Mouse (Mus musculus) kidney, embryonic 16.5 days (tissue): Measurements from ENCODE around the gene Cyth1. TPM values are rescaled to one million over a fixed set of nuclear protein-coding genes. Genes with fewer than 3 reads are reported as not detected.

Experiments
- ATAC-seq: fragments of 200-750 bp; cut with Nextera tagmentation; 2 replicates; pipeline ENCODE4 v1.8.0; 2017; ENCODE audit warnings: moderate TSS enrichment; ENCODE audit not compliant: low FRiP score, low TSS enrichment
- H3K27ac ChIP-seq: fragments of 300-500 bp; sonication (generic); 2 replicates; pipeline ENCODE4 v1.5.1; 2014; ENCODE audit warnings: low read length
- H3K27me3 ChIP-seq: fragments of 300-500 bp; sonication (generic); 2 replicates; pipeline ENCODE4 v1.6.1; 2014; ENCODE audit warnings: low read length, control low read depth, mixed read lengths; ENCODE audit not compliant: insufficient read depth
- H3K36me3 ChIP-seq: fragments of 300-500 bp; sonication (generic); 2 replicates; pipeline ENCODE4 v1.6.1; 2014; ENCODE audit warnings: low read length, control low read depth, mixed read lengths; ENCODE audit not compliant: insufficient read depth
- H3K4me1 ChIP-seq: fragments of 300-500 bp; sonication (generic); 2 replicates; pipeline ENCODE4 v1.6.1; 2014; ENCODE audit warnings: low read length, control low read depth, mixed read lengths; ENCODE audit not compliant: insufficient read depth
- H3K4me2 ChIP-seq: fragments of 300-500 bp; sonication (generic); replicated peaks from 2 replicates; pipeline ENCODE4 v1.6.1; 2014; ENCODE audit warnings: low read depth, low read length
- H3K4me3 ChIP-seq: fragments of 300-500 bp; sonication (generic); 2 replicates; pipeline ENCODE4 v1.5.1; 2014; ENCODE audit warnings: mild to moderate bottlenecking, low read length
- H3K9ac ChIP-seq: fragments of 300-500 bp; sonication (generic); replicated peaks from 2 replicates; pipeline ENCODE4 v1.6.1; 2014; ENCODE audit warnings: low read length
- H3K9me3 ChIP-seq: fragments of 300-500 bp; sonication (generic); 2 replicates; pipeline ENCODE4 v1.6.1; 2016; ENCODE audit warnings: low read length, control low read depth
- WGBS: fragments of 180-500 bp; shearing (Covaris S2); extraction: QIAGEN DNeasy Blood & Tissue Kit; methylation state at CpG from one replicate; pipeline ENCODE4 v1.1.7; 2014; 5-methylcytosine and 5-hydroxymethylcytosine counted together
- polyA plus RNA-seq: library from polyadenylated mRNA; unstranded; fragments of >200 nt; fragmentation: Nextera tagmentation; extraction: Ambion mirVana; gene quantifications from 2 replicates; pipeline ENCODE4 v1.2.1, GENCODE M21; 2015

Cyth1 gene
- polyA plus RNA-seq, 1 experiment from 2014 or later: 17.9 TPM

GRCm38 (mm10) chr11:118242506-118242905 is 5.9 kb downstream of the Cyth1 start:
- 54% methylated on average over 4 of the region's 4 CpGs for WGBS
- H3K4me1 ChIP-seq: peaks cover 80% of the 10 kb centered on the region

DNA sequence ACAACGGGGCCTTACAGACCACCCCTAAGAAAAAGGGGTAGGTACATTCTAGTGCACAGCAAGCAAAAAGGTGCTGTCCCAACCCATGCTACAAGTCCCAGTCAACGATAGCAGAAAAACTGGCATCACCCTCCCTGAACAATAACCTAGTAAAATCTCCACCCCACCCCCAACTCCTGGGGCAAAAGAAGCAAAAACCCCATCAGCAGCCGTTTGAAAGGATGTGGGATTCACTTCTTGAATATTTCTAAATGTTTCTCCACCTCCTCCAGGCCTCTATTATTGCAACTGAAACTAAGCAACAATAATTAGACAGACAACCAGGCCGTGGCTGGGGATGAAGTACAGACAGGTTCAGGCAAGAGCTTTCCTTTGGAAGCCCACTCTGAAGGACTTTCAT is 8.0 kb downstream of the Cyth1 start:
- WGBS: 54% methylated on average over 4 of the region's 4 CpGs
- no peak overlapping the region for H3K9ac ChIP-seq
- no peak for ATAC-seq

More at GRCm38 (mm10) chr11:118242506-118242905, 5.9 kb downstream of the Cyth1 start:
- H3K27ac ChIP-seq: 0 out of 2 replicates have a peak overlapping the region, but pooled peaks have one; percentile 47
- no peaks in the 10 kb centered on the region for H3K9me3 ChIP-seq
- no peaks in the 10 kb centered on the region for H3K36me3 ChIP-seq
- no peak overlapping the region for H3K9ac ChIP-seq
- H3K4me2 ChIP-seq: no peak overlapping the region
- no peaks in the 10 kb centered on the region for H3K27me3 ChIP-seq
- ATAC-seq: no peak
- H3K4me3 ChIP-seq: no peak overlapping the region

DNA sequence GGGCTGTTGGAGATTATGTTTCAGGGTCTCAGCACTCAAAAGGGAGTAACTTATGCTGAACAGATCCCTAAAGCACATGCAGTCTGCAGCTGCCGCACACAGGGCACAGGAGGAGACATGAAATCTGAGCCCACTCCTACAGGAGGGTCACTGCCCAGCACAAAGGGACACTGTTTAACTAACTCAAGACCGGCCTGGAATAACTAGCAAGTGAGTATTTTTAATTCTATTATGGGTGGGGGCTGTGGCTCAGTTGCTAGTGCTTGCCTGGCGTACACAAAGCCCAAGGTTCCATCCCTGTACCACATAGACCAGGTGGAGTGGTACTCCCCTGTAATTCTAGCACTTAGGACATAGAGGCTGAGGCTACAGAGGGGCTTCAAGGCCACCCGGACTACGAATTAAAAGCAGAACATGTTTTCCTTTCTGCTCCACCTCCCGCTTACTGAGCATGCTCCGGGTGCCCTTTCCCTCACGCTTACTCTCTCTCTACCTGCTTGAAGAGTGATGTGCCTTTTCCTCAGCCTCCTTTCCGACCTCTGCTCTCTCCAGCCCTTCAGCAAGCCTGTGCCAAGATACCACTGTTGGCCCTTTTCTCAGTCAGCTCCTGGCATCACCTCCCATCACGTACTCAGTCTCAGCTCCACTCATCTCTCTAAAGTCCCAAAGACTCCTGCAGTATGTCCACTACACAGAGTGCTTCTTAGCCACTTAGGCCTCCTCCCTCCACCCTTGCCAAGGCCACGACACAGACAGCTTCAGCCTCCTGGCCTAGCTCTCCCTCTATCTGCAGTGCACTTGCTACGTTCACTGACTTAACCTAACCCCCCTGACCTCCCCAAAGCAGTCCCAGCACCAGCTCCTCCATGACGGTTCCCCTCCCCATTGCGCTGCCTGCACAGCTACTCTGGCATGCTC is 8.9 kb downstream of the Cyth1 start:
- H3K4me1 ChIP-seq: peaks cover 72% of the 10 kb centered on the region
- H3K9ac ChIP-seq: peak overlapping the region; percentile 50
- peak overlapping the region; percentile 94 for H3K27ac ChIP-seq
- peak overlapping the region; percentile 7; the same call in 1 of the 2 replicates for H3K4me3 ChIP-seq
- no peaks in the 10 kb centered on the region for H3K27me3 ChIP-seq
- H3K36me3 ChIP-seq: no peaks in the 10 kb centered on the region
- no peaks in the 10 kb centered on the region for H3K9me3 ChIP-seq
- H3K4me2 ChIP-seq: peak overlapping the region; percentile 37
- peak; percentile 91 for ATAC-seq
- WGBS: 24% methylated on average over 14 of the region's 14 CpGs

More for the DNA sequence above, 8.0 kb downstream of the Cyth1 start:
- H3K27me3 ChIP-seq: no peaks in the 10 kb centered on the region
- H3K9me3 ChIP-seq: no peaks in the 10 kb centered on the region
- no peaks in the 10 kb centered on the region for H3K36me3 ChIP-seq
- H3K4me2 ChIP-seq: no peak overlapping the region
- H3K27ac ChIP-seq: peak overlapping the region; percentile 94
- H3K4me1 ChIP-seq: peaks cover 72% of the 10 kb centered on the region
- no peak overlapping the region for H3K4me3 ChIP-seq

DNA sequence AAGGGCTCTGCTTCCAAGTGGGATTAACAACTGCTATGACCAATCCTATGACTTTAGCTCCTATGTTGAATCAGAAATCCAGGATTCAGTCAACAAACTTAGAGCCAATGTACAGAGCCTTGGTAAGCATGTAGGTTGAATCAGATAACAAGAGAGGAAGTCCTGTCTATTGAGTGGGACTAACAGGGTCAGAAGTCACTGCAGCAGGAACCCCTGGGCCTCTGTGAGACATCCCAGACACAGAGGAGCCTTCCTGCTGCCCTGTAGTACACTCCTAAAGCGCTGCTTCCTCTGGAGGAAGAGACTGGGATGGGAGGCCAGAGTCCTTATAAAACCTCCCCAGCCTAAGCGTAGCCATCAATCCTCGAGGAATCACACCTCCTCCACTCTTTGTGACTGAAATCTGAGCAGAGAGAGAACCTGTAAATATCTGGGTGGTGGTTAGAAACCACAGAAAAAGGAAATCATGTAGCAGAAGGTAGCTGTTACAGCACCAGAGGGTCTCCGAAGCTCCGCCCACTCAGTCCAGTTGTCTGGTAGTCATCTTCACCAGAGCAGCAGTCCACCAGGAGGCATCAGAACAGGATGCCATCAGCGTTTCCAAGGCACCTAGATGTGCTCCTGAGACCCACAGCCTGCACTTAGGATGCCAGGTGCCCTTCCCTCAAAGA is 11.7 kb downstream of the Cyth1 start:
- 39% methylated on average over 6 of the region's 6 CpGs for WGBS
- Histone ChIP-seq H3K27me3 (no peaks in the 10 kb centered on the region), H3K36me3 (no peaks in the 10 kb centered on the region), H3K9me3 (no peaks in the 10 kb centered on the region), H3K4me3 (no peak overlapping the region), H3K9ac (no peak overlapping the region), H3K4me1 (peaks cover 62% of the 10 kb centered on the region), H3K27ac (peak overlapping the region; percentile 69), H3K4me2 (no peak overlapping the region; the same call in 1 of the 2 replicates)
- peak; percentile 58 for ATAC-seq

- no peaks in the 10 kb centered on the region for H3K27me3 ChIP-seq
- H3K4me2 ChIP-seq: no peak overlapping the region
- no peak overlapping the region for H3K27ac ChIP-seq
- 68% methylated on average over 7 of the region's 7 CpGs for WGBS
- no peaks in the 10 kb centered on the region for H3K9me3 ChIP-seq
- ATAC-seq: no peak
- H3K36me3 ChIP-seq: no peaks in the 10 kb centered on the region
- H3K4me3 ChIP-seq: no peak overlapping the region
- H3K9ac ChIP-seq: 0 out of 2 replicates have a peak overlapping the region, but pooled peaks have one; percentile 14
- peaks cover 48% of the 10 kb centered on the region for H3K4me1 ChIP-seq
Observed at GRCm38 (mm10) chr11:118234929-118235328, 13.5 kb downstream of the Cyth1 start.

DNA sequence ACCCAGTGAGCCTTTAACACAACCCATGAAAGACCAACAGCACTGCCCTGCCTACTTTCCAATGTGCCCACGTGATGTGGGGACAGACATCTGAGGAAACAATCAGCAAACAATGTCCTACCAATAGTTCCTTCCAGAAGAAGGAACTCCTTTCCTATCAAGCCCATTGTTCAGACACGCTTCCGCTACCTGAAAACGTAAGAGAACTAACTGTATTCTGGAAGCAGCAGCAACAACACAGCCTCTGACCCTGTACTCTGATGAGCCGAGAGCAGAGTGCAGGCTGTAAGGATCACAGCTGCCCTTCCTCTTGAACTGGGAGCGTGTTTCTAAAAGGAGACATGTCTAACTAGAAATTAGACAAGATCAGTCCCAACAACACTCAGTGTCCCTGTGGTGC is 13.9 kb downstream of the Cyth1 start:
- Histone ChIP-seq H3K27me3 (no peaks in the 10 kb centered on the region), H3K9ac (0 out of 2 replicates have a peak overlapping the region, but pooled peaks have one; percentile 14), H3K4me2 (no peak overlapping the region), H3K36me3 (no peaks in the 10 kb centered on the region), H3K27ac (no peak overlapping the region), H3K4me3 (no peak overlapping the region), H3K9me3 (no peaks in the 10 kb centered on the region), H3K4me1 (peaks cover 44% of the 10 kb centered on the region)
- 59% methylated on average over 6 of the region's 6 CpGs for WGBS
- no peak for ATAC-seq

DNA sequence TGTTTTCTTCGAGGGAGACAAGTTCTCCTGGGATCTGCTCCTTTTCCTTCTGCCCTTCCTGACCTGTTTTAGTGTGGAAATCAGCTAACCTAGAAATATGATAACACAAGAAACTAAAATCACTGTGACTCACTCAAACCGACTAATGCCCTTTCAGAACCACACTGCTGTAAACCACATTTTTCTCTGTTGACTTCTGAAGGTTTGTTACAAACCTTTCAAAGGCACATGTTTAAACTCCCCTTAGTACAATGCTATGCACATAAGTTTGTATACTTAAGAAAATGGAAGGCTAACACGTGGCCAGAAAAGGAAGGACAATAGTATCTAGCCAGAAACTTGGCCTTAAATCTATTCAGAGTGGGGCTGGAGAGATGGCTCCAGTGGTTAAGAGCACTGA is 14.5 kb downstream of the Cyth1 start:
- H3K27ac ChIP-seq: no peak overlapping the region

GRCm38 (mm10) chr11:118232314-118232831 is 16.0 kb downstream of the Cyth1 start:
- Histone ChIP-seq H3K4me3 (no peak overlapping the region), H3K4me2 (no peak overlapping the region), H3K27me3 (no peaks in the 10 kb centered on the region), H3K27ac (no peak overlapping the region), H3K4me1 (peaks cover 25% of the 10 kb centered on the region), H3K36me3 (no peaks in the 10 kb centered on the region), H3K9ac (0 out of 2 replicates have a peak overlapping the region, but pooled peaks have one; percentile 16), H3K9me3 (no peaks in the 10 kb centered on the region)
- WGBS: 39% methylated on average over 7 of the region's 7 CpGs
- ATAC-seq: peak; percentile 52; the same call in 1 of the 2 replicates

More for the DNA sequence above, 14.5 kb downstream of the Cyth1 start:
- ATAC-seq: no peak
- H3K9me3 ChIP-seq: no peaks in the 10 kb centered on the region
- no peaks in the 10 kb centered on the region for H3K27me3 ChIP-seq
- no peak overlapping the region for H3K4me3 ChIP-seq
- no peak overlapping the region for H3K9ac ChIP-seq
- H3K36me3 ChIP-seq: no peaks in the 10 kb centered on the region
- WGBS: 54% methylated on average over 3 of the region's 3 CpGs
- peaks cover 38% of the 10 kb centered on the region for H3K4me1 ChIP-seq
- no peak overlapping the region for H3K4me2 ChIP-seq

DNA sequence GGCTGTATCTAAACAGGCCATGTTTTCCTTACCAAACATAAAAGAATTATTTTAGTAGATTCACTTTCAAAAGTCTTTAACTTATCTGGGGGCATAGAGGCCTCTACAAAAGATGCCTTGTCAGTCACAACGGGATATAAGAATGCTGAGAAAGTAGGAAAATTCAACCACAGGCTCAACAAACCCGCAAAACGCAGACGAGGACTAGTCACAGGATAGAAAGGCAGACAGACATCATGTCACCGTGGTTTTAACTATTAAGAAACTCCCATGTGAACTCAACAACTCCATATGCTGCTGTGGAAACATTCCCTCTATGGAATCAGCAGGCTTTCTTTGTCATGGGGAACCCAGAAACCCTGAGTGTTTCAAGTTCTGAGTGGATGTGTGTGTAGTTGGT is 18.5 kb downstream of the Cyth1 start:
- Histone ChIP-seq H3K4me3 (no peak overlapping the region), H3K4me1 (peaks cover 16% of the 10 kb centered on the region), H3K9me3 (no peaks in the 10 kb centered on the region), H3K27me3 (no peaks in the 10 kb centered on the region), H3K27ac (no peak overlapping the region), H3K4me2 (no peak overlapping the region), H3K9ac (no peak overlapping the region), H3K36me3 (no peaks in the 10 kb centered on the region)
- 87% methylated on average over 5 of the region's 5 CpGs for WGBS
- no peak for ATAC-seq
